15 mouse cellular contexts compared by ENCODE assay signal in the genomic region with DNA sequence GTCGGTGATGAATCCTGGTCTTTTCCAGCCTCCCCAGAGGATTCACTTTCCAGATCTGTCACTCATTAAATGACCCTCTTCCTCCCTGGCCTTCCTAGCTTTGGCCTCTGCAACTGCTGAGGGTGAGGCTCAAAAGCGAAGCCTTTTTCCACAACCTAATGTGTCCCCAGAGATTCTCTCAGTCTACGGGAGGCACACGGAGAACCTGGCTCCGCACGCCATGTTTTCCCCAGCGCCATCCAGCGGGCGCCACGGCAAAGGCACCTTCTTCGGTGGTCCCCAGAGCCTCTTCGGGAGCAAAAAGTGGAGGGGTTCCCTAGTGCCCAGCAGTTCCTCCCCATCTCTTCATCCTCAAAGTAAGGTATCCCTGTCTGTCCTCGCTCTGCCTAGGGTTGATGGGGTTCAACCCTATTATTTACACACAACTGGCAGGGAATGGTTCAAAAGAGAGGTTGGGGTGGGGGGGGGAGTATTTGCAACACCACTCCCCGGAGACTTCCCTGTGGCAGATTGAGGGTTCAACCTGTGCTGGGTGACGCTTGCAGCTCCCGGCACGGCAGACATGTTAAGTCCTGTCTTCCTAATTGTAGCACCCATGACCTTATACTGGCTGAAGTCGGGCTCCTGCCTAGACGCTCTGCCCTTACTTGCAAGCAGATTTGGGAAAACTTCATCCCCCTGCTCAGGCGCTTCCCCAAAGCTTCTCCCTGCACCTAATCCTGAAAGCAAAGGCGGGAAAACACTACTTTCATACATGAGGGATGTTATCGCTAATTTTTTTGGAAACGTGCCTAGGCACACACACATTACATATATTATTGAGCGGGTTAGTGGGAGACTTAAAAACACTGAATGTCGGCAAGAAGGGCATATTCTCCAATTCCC. TPM values are rescaled to one million over a fixed set of nuclear protein-coding genes. Genes with fewer than 3 reads are reported as not detected.
A peak's percentile ranks its signal among the peaks of the same experiment; 100 is the strongest.
DNase-seq lines count a peak whose midpoint lies in the region; ATAC-seq and TF ChIP-seq lines count a peak whose summit lies in the region.
"Had no signal": no experiment of that assay in that cellular context is flagged by ENCODE, and none has a peak within 500 bp of the region (broad histone marks: within the 10 kb centered on the region; RNA-seq: fewer than 3 reads in every experiment).

No protein-coding gene starts in this region.

- no peak for TF ChIP-seq EP300 in liver, postnatal 0 days (IDR thresholded peaks at IDR 0.05; ENCODE audit: low read depth)

- H3K27me3 ChIP-seq in kidney, embryonic 15.5 days: peaks cover 99% of the 10 kb centered on the region
- peaks cover 94% of the 10 kb centered on the region for H3K27me3 ChIP-seq in embryonic facial prominence, embryonic 14.5 days (replicated peaks; ENCODE audit: control insufficient read depth, insufficient read depth, low read length)
- peaks cover 80% of the 10 kb centered on the region for H3K27me3 ChIP-seq in liver, postnatal 0 days (ENCODE audit: insufficient read depth, low read length)
- H3K27me3 ChIP-seq: CH12.LX had no signal

- H3K27ac ChIP-seq in kidney, embryonic 15.5 days: no peak overlapping the region
- H3K27ac ChIP-seq in embryonic facial prominence, embryonic 14.5 days (replicated peaks; ENCODE audit: low read depth, low read length): no peak overlapping the region
- no peak overlapping the region for H3K27ac ChIP-seq in liver, postnatal 0 days (ENCODE audit: low read depth)
- H3K27ac ChIP-seq: heart, embryonic 13.5 days; midbrain, embryonic 13.5 days; neural tube, embryonic 12.5 days had no signal

- H3K4me2 ChIP-seq in kidney, embryonic 15.5 days: peak overlapping the region; percentile 33
- peak overlapping the region; percentile 44 for H3K4me2 ChIP-seq in embryonic facial prominence, embryonic 14.5 days (ENCODE audit: low read depth, low read length)
- H3K4me2 ChIP-seq in liver, postnatal 0 days (ENCODE audit: low read depth, low read length): 0 out of 2 replicates have a peak overlapping the region, but pooled peaks have one; percentile 22
- H3K4me2 ChIP-seq: heart, embryonic 13.5 days; midbrain, embryonic 13.5 days; neural tube, embryonic 12.5 days had no signal

- peaks cover 18% of the 10 kb centered on the region for H3K4me1 ChIP-seq in kidney, embryonic 15.5 days
- peaks cover 4% of the 10 kb centered on the region; the same call in 1 of the 2 replicates for H3K4me1 ChIP-seq in embryonic facial prominence, embryonic 14.5 days (ENCODE audit: control insufficient read depth, insufficient read depth, low read length)
- no peaks in the 10 kb centered on the region for H3K4me1 ChIP-seq in liver, postnatal 0 days (ENCODE audit: insufficient read depth)

- H3K4me3 ChIP-seq in kidney, embryonic 15.5 days (replicated peaks): peak overlapping the region; percentile 18
- 0 out of 2 replicates have a peak overlapping the region, but pooled peaks have one; percentile 4 for H3K4me3 ChIP-seq in embryonic facial prominence, embryonic 14.5 days (ENCODE audit: low read depth, low read length)
- H3K4me3 ChIP-seq in liver, postnatal 0 days (ENCODE audit: low read depth, low read length): 0 out of 2 replicates have a peak overlapping the region, but pooled peaks have one; percentile 4
- H3K4me3 ChIP-seq: heart, embryonic 13.5 days; midbrain, embryonic 13.5 days; neural tube, embryonic 12.5 days had no signal

- DNase-seq in kidney, adult 11 months: no peak
- peak; percentile 16 for DNase-seq in urinary bladder, postnatal 25 days (ENCODE audit: low spot score)
- no peak for DNase-seq in urinary bladder, postnatal 36 days (ENCODE audit: low spot score in 2 of 2)
- DNase-seq in embryonic facial prominence, embryonic 14.5 days (ENCODE audit: low spot score): no peak
- no peak for DNase-seq in liver, postnatal 0 days
- DNase-seq in heart, postnatal 25 days (ENCODE audit: low spot score): no peak
- no peak for DNase-seq in adrenal gland, postnatal 25 days
- DNase-seq: cerebellum, adult 9-10 months; gastrocnemius, postnatal 25 days had no signal

- intact Hi-C loops in heart, postnatal 25 days (cut with DNase I): loop anchor here (10.0 kb wide), 1 partner anchor 466 kb away; no protein-coding TSS in a partner anchor

- no peak for TF ChIP-seq CTCF in liver, postnatal 0 days (IDR thresholded peaks at IDR 0.05; ENCODE audit: low read depth)

- H3K9ac ChIP-seq in kidney, embryonic 15.5 days: no peak overlapping the region
- H3K9ac ChIP-seq in embryonic facial prominence, embryonic 14.5 days (ENCODE audit: low read depth, low read length): peak overlapping the region; percentile 16; the same call in 1 of the 2 replicates
- no peak overlapping the region for H3K9ac ChIP-seq in liver, postnatal 0 days (replicated peaks)
- H3K9ac ChIP-seq: heart, embryonic 13.5 days; midbrain, embryonic 13.5 days; neural tube, embryonic 12.5 days had no signal

- H3K9me3 ChIP-seq in kidney, embryonic 15.5 days (replicated peaks): no peaks in the 10 kb centered on the region
- H3K9me3 ChIP-seq in embryonic facial prominence, embryonic 14.5 days (ENCODE audit: control insufficient read depth, low read length): no peaks in the 10 kb centered on the region
- no peaks in the 10 kb centered on the region for H3K9me3 ChIP-seq in liver, postnatal 0 days (ENCODE audit: low read length)
- H3K9me3 ChIP-seq: heart, embryonic 13.5 days; midbrain, embryonic 13.5 days; neural tube, embryonic 12.5 days had no signal

- no peak for ATAC-seq in kidney, embryonic 15.5 days (replicated peaks; ENCODE audit: low FRiP score)
- ATAC-seq in embryonic facial prominence, embryonic 14.5 days (ENCODE audit: low read depth): no peak
- no peak for ATAC-seq in liver, postnatal 0 days
- ATAC-seq: forebrain, embryonic 14.5 days; midbrain, embryonic 13.5 days had no signal

- no peaks in the 10 kb centered on the region for H3K36me3 ChIP-seq in kidney, embryonic 15.5 days
- no peaks in the 10 kb centered on the region for H3K36me3 ChIP-seq in embryonic facial prominence, embryonic 14.5 days (ENCODE audit: control insufficient read depth, insufficient read depth, low read length)
- no peaks in the 10 kb centered on the region for H3K36me3 ChIP-seq in liver, postnatal 0 days (replicated peaks; ENCODE audit: insufficient read depth, low read length)
- H3K36me3 ChIP-seq: heart, embryonic 13.5 days; midbrain, embryonic 13.5 days; neural tube, embryonic 12.5 days had no signal

- 4% methylated on average over 25 of the region's 25 CpGs for WGBS in kidney, embryonic 15.5 days
- 2% methylated on average over 24 of the region's 25 CpGs for WGBS in embryonic facial prominence, embryonic 14.5 days
- WGBS in liver, postnatal 0 days (ENCODE audit: insufficient replicate concordance): 6% methylated on average over 24 of the region's 25 CpGs

RNA-seq across cellular contexts. Expression of gene Tbx3, which starts 9.7 kb away (rescaled TPM):
- polyA plus RNA-seq in kidney, embryonic 15.5 days (2015; fragmentation: Nextera tagmentation; extraction: Ambion mirVana): 51.1 and 54.4 TPM in 2 replicates
- polyA plus RNA-seq in embryonic facial prominence, embryonic 14.5 days (2014; fragmentation: Nextera tagmentation; extraction: Ambion mirVana): 22.6 and 31.5 TPM in 2 replicates
- 2.8 and 4.2 TPM in 2 replicates for polyA plus RNA-seq in liver, postnatal 0 days (2015; fragmentation: Nextera tagmentation; extraction: Ambion mirVana)
- total RNA-seq in heart, postnatal 25 days (2021): 10 to 100 TPM in 1 of 2 experiments, 1 to 10 TPM in 1; 9.3 to 13.2 TPM
- 215 and 277 TPM in 2 replicates for total RNA-seq in adrenal gland, postnatal 25 days (2021)
- total RNA-seq: CH12.LX had no signal
